In genomic region chrX:160502048-160503041, GRCm38 (mm10) we compare ENCODE assay signal across 8 mouse cellular contexts. TPM values are rescaled to one million over a fixed set of nuclear protein-coding genes. Genes with fewer than 3 reads are reported as not detected.
DNase-seq lines count a peak whose midpoint lies in the region; ATAC-seq and TF ChIP-seq lines count a peak whose summit lies in the region.

Gene Phka2, plus strand, starts transcription at chrX:160502166.

- TF ChIP-seq POLR2A in MEL (IDR thresholded peaks at IDR 0.05; ENCODE audit: control insufficient read depth in 1 of 2, insufficient read depth in 1 of 2, low read depth in 1 of 2, low read length in 2 of 2, poor library complexity in 1 of 2), result peak; percentile 53 to 65
- no peak for TF ChIP-seq POLR2A in cerebellum, adult 2 months (IDR thresholded peaks at IDR 0.05; ENCODE audit: borderline replicate concordance, insufficient read depth, low read length)

- peaks cover 3 to 13% of the 10 kb centered on the region in 2 experiments; a peak in 2 of 4 replicates for H3K4me1 ChIP-seq in MEL (ENCODE audit: control insufficient read depth in 1 of 2, insufficient read depth in 2 of 2, low read length in 2 of 2)
- H3K4me1 ChIP-seq in cerebellum, adult 2 months (ENCODE audit: control insufficient read depth, insufficient read depth, low read length), result no peaks in the 10 kb centered on the region
- peaks cover 8% of the 10 kb centered on the region; the same call in 1 of the 2 replicates for H3K4me1 ChIP-seq in lung, embryonic 16.5 days (replicated peaks; ENCODE audit: control insufficient read depth, insufficient read depth, low read length)

- H3K9me3 ChIP-seq in MEL (replicated peaks; ENCODE audit: insufficient read depth, low read length), result no peaks in the 10 kb centered on the region
- no peaks in the 10 kb centered on the region for H3K9me3 ChIP-seq in lung, embryonic 16.5 days (ENCODE audit: control insufficient read depth, low read length)

- peak; percentile 98 for ATAC-seq in hematopoietic stem cell, adult 5-6 weeks (replicated peaks in 1 of 2; ENCODE audit: insufficient read depth in 1 of 2, low FRiP score in 2 of 2, low TSS enrichment in 1 of 2, low read depth in 1 of 2, poor library complexity in 2 of 2, severe bottlenecking in 2 of 2)
- ATAC-seq in lung, embryonic 16.5 days (ENCODE audit: low read depth), result peak; percentile 98

- no peak for TF ChIP-seq EP300 in MEL (IDR thresholded peaks at IDR 0.05; ENCODE audit: low read depth in 1 of 2, low read length in 2 of 2)

- WGBS in cerebellum, adult 2 months, result 4% methylated on average over 45 of the region's 61 CpGs
- 13% methylated on average over 60 of the region's 61 CpGs for WGBS in lung, embryonic 16.5 days

- TF ChIP-seq RAD21 in MEL (IDR thresholded peaks at IDR 0.05; ENCODE audit: low read depth, low read length), result no peak

- H3K4me3 ChIP-seq in MEL (ENCODE audit: control insufficient read depth in 1 of 2, insufficient read depth in 1 of 2, low read depth in 2 of 2, low read length in 2 of 2), result peak within 1 kb of the TSS; percentile 80 to 94
- peak within 1 kb of the TSS; percentile 99 for H3K4me3 ChIP-seq in cerebellum, adult 2 months (replicated peaks; ENCODE audit: insufficient read depth, low read depth, low read length)
- peak within 1 kb of the TSS; percentile 67 for H3K4me3 ChIP-seq in lung, embryonic 16.5 days (ENCODE audit: low read length)

- H3K36me3 ChIP-seq in MEL (ENCODE audit: control insufficient read depth in 1 of 2, insufficient read depth in 2 of 2, low read length in 2 of 2), result peaks cover 0 to 18% of the 10 kb centered on the region in 2 experiments; a peak in 2 of 4 replicates
- no peaks in the 10 kb centered on the region for H3K36me3 ChIP-seq in lung, embryonic 16.5 days (ENCODE audit: control insufficient read depth, insufficient read depth, low read length)

- peak within 1 kb of the TSS; percentile 62 for H3K4me2 ChIP-seq in lung, embryonic 16.5 days (ENCODE audit: low read depth, low read length)

- no peaks in the 10 kb centered on the region for H3K27me3 ChIP-seq in MEL (ENCODE audit: control insufficient read depth in 1 of 2, insufficient read depth in 2 of 2, low read length in 2 of 2)
- no peaks in the 10 kb centered on the region for H3K27me3 ChIP-seq in cerebellum, adult 2 months (ENCODE audit: control insufficient read depth, insufficient read depth, low read length)
- H3K27me3 ChIP-seq in lung, embryonic 16.5 days (ENCODE audit: control insufficient read depth, insufficient read depth, low read depth, low read length), result peaks cover 3% of the 10 kb centered on the region; the same call in 1 of the 2 replicates

- H3K79me2 ChIP-seq in MEL (ENCODE audit: control insufficient read depth, insufficient read depth, low read length, poor library complexity), result peaks cover 12% of the 10 kb centered on the region

- no peak for TF ChIP-seq CTCF in MEL (IDR thresholded peaks at IDR 0.05 in 2 of 3, conservative IDR thresholded peaks at IDR 0.05 in 1 of 3; ENCODE audit: control insufficient read depth in 1 of 3, insufficient read depth in 1 of 3, low read depth in 2 of 3, low read length in 3 of 3, poor library complexity in 1 of 3, severe bottlenecking in 1 of 3)
- no peak for TF ChIP-seq CTCF in cerebellum, adult 2 months (IDR thresholded peaks at IDR 0.05; ENCODE audit: borderline replicate concordance, insufficient read depth, low read depth, low read length)

- H3K27ac ChIP-seq in MEL (ENCODE audit: control insufficient read depth, low read depth, low read length), result peak within 1 kb of the TSS; percentile 90
- peak within 1 kb of the TSS; percentile 79 for H3K27ac ChIP-seq in cerebellum, adult 2 months (ENCODE audit: insufficient read depth, low read length)
- peak within 1 kb of the TSS; percentile 87 for H3K27ac ChIP-seq in lung, embryonic 16.5 days (ENCODE audit: low read length)

- H3K9ac ChIP-seq in MEL (ENCODE audit: control insufficient read depth, low read depth, low read length, poor library complexity, severe bottlenecking), result peak within 1 kb of the TSS; percentile 91
- peak within 1 kb of the TSS; percentile 69 for H3K9ac ChIP-seq in lung, embryonic 16.5 days (ENCODE audit: low read length)

- DNase-seq in MEL (ENCODE audit: low read depth, low spot score), result peak; percentile 94
- peak; percentile 82 to 87 for DNase-seq in cerebellum, adult 2 months
- peak; percentile 72 for DNase-seq in forelimb bud, embryonic 11.5 days (ENCODE audit: low read depth, low spot score)
- peak; percentile 47 for DNase-seq in layer of hippocampus, adult 9-10 months (ENCODE audit: low spot score)
- DNase-seq in ovary, postnatal 10 days (ENCODE audit: low spot score), result peak; percentile 52
- peak; percentile 74 to 76 for DNase-seq in thymus, postnatal 10 days (ENCODE audit: low spot score in 2 of 2)

TF ChIP-seq in MEL, 35 proteins besides CTCF, POLR2A, EP300 and RAD21:
- TF ChIP-seq MEF2A (IDR thresholded peaks at IDR 0.05; ENCODE audit: extremely low read depth, insufficient replicate concordance, low read depth, low read length, poor library complexity, severe bottlenecking), result no peak
- TF ChIP-seq HCFC1 (IDR thresholded peaks at IDR 0.05; ENCODE audit: low read depth, low read length), result peak; percentile 68
- TF ChIP-seq SIN3A (IDR thresholded peaks at IDR 0.05; ENCODE audit: low read length), result peak; percentile 69
- TF ChIP-seq TAL1 (IDR thresholded peaks at IDR 0.05; ENCODE audit: low read length), result no peak
- TF ChIP-seq GATA1 (IDR thresholded peaks at IDR 0.05; ENCODE audit: low read depth, low read length), result no peak
- no peak for TF ChIP-seq MYB (IDR thresholded peaks at IDR 0.05; ENCODE audit: low read depth, low read length)
- no peak for TF ChIP-seq SMC3 (IDR thresholded peaks at IDR 0.05; ENCODE audit: low read depth, low read length)
- no peak for TF ChIP-seq MAFK (IDR thresholded peaks at IDR 0.05; ENCODE audit: borderline replicate concordance, low read depth, low read length)
- TF ChIP-seq ETS1 (IDR thresholded peaks at IDR 0.05; ENCODE audit: low read depth, low read length), result 0 out of 2 replicates have a peak, but pooled peaks have one; percentile 4
- TF ChIP-seq UBTF (IDR thresholded peaks at IDR 0.05; ENCODE audit: borderline replicate concordance, insufficient read depth, low read depth, low read length), result no peak
- TF ChIP-seq MXI1 (IDR thresholded peaks at IDR 0.05; ENCODE audit: low read depth, low read length), result peak; percentile 13; the same call in 1 of the 2 replicates
- peak; percentile 31 for TF ChIP-seq MAZ (IDR thresholded peaks at IDR 0.05; ENCODE audit: low read depth, low read length)
- 0 out of 2 replicates have a peak, but pooled peaks have one; percentile 34 for TF ChIP-seq MAX (IDR thresholded peaks at IDR 0.05; ENCODE audit: low read length)
- 0 out of 2 replicates have a peak, but pooled peaks have one; percentile 5 for TF ChIP-seq NRF1 (IDR thresholded peaks at IDR 0.05; ENCODE audit: insufficient read depth, low read depth, low read length, poor library complexity, severe bottlenecking)
- 0 out of 2 replicates have a peak, but pooled peaks have one; percentile 6 for TF ChIP-seq RCOR1 (IDR thresholded peaks at IDR 0.05; ENCODE audit: low read depth, low read length)
- TF ChIP-seq POLR2AphosphoS2 (IDR thresholded peaks at IDR 0.05; ENCODE audit: low read length), result peak; percentile 42; the same call in 1 of the 2 replicates
- TF ChIP-seq CHD2 (IDR thresholded peaks at IDR 0.05; ENCODE audit: low read length), result no peak
- TF ChIP-seq NELFE (IDR thresholded peaks at IDR 0.05; ENCODE audit: low read depth, low read length), result peak; percentile 45; the same call in 1 of the 2 replicates
- TF ChIP-seq TBP (IDR thresholded peaks at IDR 0.05; ENCODE audit: low read depth, low read length), result peak; percentile 54; the same call in 1 of the 2 replicates
- no peak for TF ChIP-seq ZKSCAN1 (IDR thresholded peaks at IDR 0.05; ENCODE audit: low read depth, low read length)
- no peak for TF ChIP-seq TCF12 (IDR thresholded peaks at IDR 0.05; ENCODE audit: low read depth, low read length)
- TF ChIP-seq ELF1 (IDR thresholded peaks at IDR 0.05; ENCODE audit: low read depth, low read length), result peak; percentile 75
- TF ChIP-seq CHD1 (IDR thresholded peaks at IDR 0.05; ENCODE audit: low read depth, low read length), result peak; percentile 99
- TF ChIP-seq MYC (IDR thresholded peaks at IDR 0.05; ENCODE audit: low read depth, low read length), result no peak
- no peak for TF ChIP-seq BHLHE40 (IDR thresholded peaks at IDR 0.05; ENCODE audit: borderline replicate concordance, low read depth, low read length)
- no peak for TF ChIP-seq ZNF384 (IDR thresholded peaks at IDR 0.05; ENCODE audit: low read depth, low read length)
- TF ChIP-seq ZC3H11A (IDR thresholded peaks at IDR 0.05; ENCODE audit: low read depth, low read length), result no peak
- 0 out of 2 replicates have a peak, but pooled peaks have one; percentile 47 for TF ChIP-seq ZMIZ1 (IDR thresholded peaks at IDR 0.05; ENCODE audit: low read depth, low read length)

RNA-seq across cellular contexts. Expression of gene Phka2, which starts in this region (rescaled TPM):
- 16.6 and 20.7 TPM in 2 replicates for total RNA-seq in MEL (2012; rRNA removed)
- 10 to 100 TPM in 1 of 2 experiments, not detected in 1; 31.0 TPM for polyA plus RNA-seq in MEL (2012; ENCODE audit: insufficient read depth in 1 of 2, insufficient read length in 2 of 2, low read depth in 1 of 2, low replicate concordance in 2 of 2, missing spikeins in 1 of 2)
- 28.3 and 29.7 TPM in 2 replicates for polyA plus RNA-seq in cerebellum, adult 2 months (2012; rRNA removed)
- total RNA-seq in hematopoietic stem cell, adult 5-6 weeks (2017), result 36.4 and 46.9 TPM in 2 replicates
- 13.5 and 14.6 TPM in 2 replicates for polyA plus RNA-seq in lung, embryonic 16.5 days (2015; fragmentation: Nextera tagmentation; extraction: Ambion mirVana)

Comparison
In these comparisons a context has a peak if more than half of its experiments do, and no peak if none do; other contexts are left out.
1. Peak in every context shown above with its lines: DNase-seq, ATAC-seq, H3K4me3 ChIP-seq and H3K27ac ChIP-seq.